Mouse (Mus musculus): ENCODE results near the gene Zxdc. TPM values are rescaled to one million over a fixed set of nuclear protein-coding genes. Genes with fewer than 3 reads are reported as not detected.
A peak's percentile ranks its signal among the peaks of the same experiment; 100 is the strongest.

Zxdc gene
- polyA plus RNA-seq, 1 experiment from 2014 or later = 6.9 TPM

- H3K36me3 ChIP-seq (ENCODE audit: insufficient read depth, low read length) = no peaks in the 10 kb centered on the region
- ATAC-seq (peak; percentile 81), DNase-seq (ENCODE audit: low spot score) (peak; percentile 88)
- no peak overlapping the region for H3K4me3 ChIP-seq (ENCODE audit: low read depth, low read length)
- 15% methylated on average over 11 of the region's 11 CpGs for WGBS
- H3K4me1 ChIP-seq (ENCODE audit: insufficient read depth, low read depth, low read length) = no peaks in the 10 kb centered on the region
- H3K9ac ChIP-seq (replicated peaks; ENCODE audit: low read depth) = no peak overlapping the region
- no peaks in the 10 kb centered on the region for H3K9me3 ChIP-seq (ENCODE audit: low read length)
- no peaks in the 10 kb centered on the region for H3K27me3 ChIP-seq (replicated peaks; ENCODE audit: insufficient read depth, low read length)
- H3K27ac ChIP-seq (ENCODE audit: low read length) = no peak overlapping the region
- no peak overlapping the region for H3K4me2 ChIP-seq (replicated peaks; ENCODE audit: low read depth, low read length)
- peak; percentile 82 for TF ChIP-seq CTCF (IDR thresholded peaks at IDR 0.05)
- TF ChIP-seq EP300 (IDR thresholded peaks at IDR 0.05) = peak; percentile 95
Measured at GRCm38 (mm10) chr6:90435195-90435618, 65.9 kb downstream of the Zxdc start.

GRCm38 (mm10) chr6:90436192-90436907 is 67.1 kb downstream of the Zxdc start:
- 68% methylated on average over 10 of the region's 10 CpGs for WGBS
- H3K9ac ChIP-seq (replicated peaks; ENCODE audit: low read depth) = no peak overlapping the region
- no peaks in the 10 kb centered on the region for H3K4me1 ChIP-seq (ENCODE audit: insufficient read depth, low read depth, low read length)
- TF ChIP-seq CTCF (IDR thresholded peaks at IDR 0.05) = 0 out of 2 replicates have a peak, but pooled peaks have one; percentile 1
- peak; percentile 46; the same call in 1 of the 2 replicates for TF ChIP-seq EP300 (IDR thresholded peaks at IDR 0.05)
- no peak overlapping the region for H3K4me2 ChIP-seq (replicated peaks; ENCODE audit: low read depth, low read length)
- no peaks in the 10 kb centered on the region for H3K27me3 ChIP-seq (replicated peaks; ENCODE audit: insufficient read depth, low read length)
- H3K4me3 ChIP-seq (ENCODE audit: low read depth, low read length) = no peak overlapping the region
- peak; percentile 86 for ATAC-seq
- H3K27ac ChIP-seq (ENCODE audit: low read length) = peak overlapping the region; percentile 38; the same call in 1 of the 2 replicates
- no peaks in the 10 kb centered on the region for H3K36me3 ChIP-seq (ENCODE audit: insufficient read depth, low read length)
- DNase-seq (ENCODE audit: low spot score) = peak; percentile 82
- no peaks in the 10 kb centered on the region for H3K9me3 ChIP-seq (ENCODE audit: low read length)

GRCm38 (mm10) chr6:90437041-90437440 is 67.7 kb downstream of the Zxdc start:
- H3K36me3 ChIP-seq (ENCODE audit: insufficient read depth, low read length) = no peaks in the 10 kb centered on the region
- no peak overlapping the region for H3K4me2 ChIP-seq (replicated peaks; ENCODE audit: low read depth, low read length)
- H3K4me3 ChIP-seq (ENCODE audit: low read depth, low read length) = no peak overlapping the region
- no peaks in the 10 kb centered on the region for H3K27me3 ChIP-seq (replicated peaks; ENCODE audit: insufficient read depth, low read length)
- DNase-seq (ENCODE audit: low spot score) (no peak), ATAC-seq (no peak)
- H3K27ac ChIP-seq (ENCODE audit: low read length) = no peak overlapping the region; the same call in 1 of the 2 replicates
- H3K9me3 ChIP-seq (ENCODE audit: low read length) = no peaks in the 10 kb centered on the region
- no peaks in the 10 kb centered on the region for H3K4me1 ChIP-seq (ENCODE audit: insufficient read depth, low read depth, low read length)
- no peak for TF ChIP-seq CTCF (IDR thresholded peaks at IDR 0.05)
- no peak for TF ChIP-seq EP300 (IDR thresholded peaks at IDR 0.05)
- no peak overlapping the region for H3K9ac ChIP-seq (replicated peaks; ENCODE audit: low read depth)
- WGBS = 79% methylated on average over 3 of the region's 3 CpGs

GRCm38 (mm10) chr6:90446883-90447282 is 77.6 kb downstream of the Zxdc start:
- DNase-seq (ENCODE audit: low spot score) (no peak), ATAC-seq (no peak)
- H3K27me3 ChIP-seq (replicated peaks; ENCODE audit: insufficient read depth, low read length) = no peaks in the 10 kb centered on the region
- no peak overlapping the region for H3K4me2 ChIP-seq (replicated peaks; ENCODE audit: low read depth, low read length)
- H3K4me1 ChIP-seq (ENCODE audit: insufficient read depth, low read depth, low read length) = peaks cover 6% of the 10 kb centered on the region; the same call in 1 of the 2 replicates
- no peak for TF ChIP-seq CTCF (IDR thresholded peaks at IDR 0.05)
- no peaks in the 10 kb centered on the region for H3K36me3 ChIP-seq (ENCODE audit: insufficient read depth, low read length)
- no peak overlapping the region for H3K4me3 ChIP-seq (ENCODE audit: low read depth, low read length)
- no peaks in the 10 kb centered on the region for H3K9me3 ChIP-seq (ENCODE audit: low read length)
- no peak overlapping the region for H3K27ac ChIP-seq (ENCODE audit: low read length)
- no peak overlapping the region for H3K9ac ChIP-seq (replicated peaks; ENCODE audit: low read depth)
- 63% methylated on average over 4 of the region's 4 CpGs for WGBS

GRCm38 (mm10) chr6:90450179-90450578 is 80.9 kb downstream of the Zxdc start:
- no peak overlapping the region for H3K9ac ChIP-seq (replicated peaks; ENCODE audit: low read depth)
- H3K4me1 ChIP-seq (ENCODE audit: insufficient read depth, low read depth, low read length) = peaks cover 6% of the 10 kb centered on the region; the same call in 1 of the 2 replicates
- H3K4me3 ChIP-seq (ENCODE audit: low read depth, low read length) = no peak overlapping the region
- no peaks in the 10 kb centered on the region for H3K9me3 ChIP-seq (ENCODE audit: low read length)
- ATAC-seq = peak; percentile 81
- H3K27me3 ChIP-seq (replicated peaks; ENCODE audit: insufficient read depth, low read length) = no peaks in the 10 kb centered on the region
- WGBS = 18% methylated on average over 7 of the region's 7 CpGs
- DNase-seq (ENCODE audit: low spot score) = peak; percentile 92
- H3K27ac ChIP-seq (ENCODE audit: low read length) = no peak overlapping the region; the same call in 1 of the 2 replicates
- TF ChIP-seq CTCF (IDR thresholded peaks at IDR 0.05) (peak; percentile 96), EP300 (IDR thresholded peaks at IDR 0.05) (no peak)
- no peaks in the 10 kb centered on the region for H3K36me3 ChIP-seq (ENCODE audit: insufficient read depth, low read length)
- H3K4me2 ChIP-seq (replicated peaks; ENCODE audit: low read depth, low read length) = no peak overlapping the region

GRCm38 (mm10) chr6:90450697-90451096 is 81.4 kb downstream of the Zxdc start:
- no peak for TF ChIP-seq EP300 (IDR thresholded peaks at IDR 0.05)
- no peak for TF ChIP-seq CTCF (IDR thresholded peaks at IDR 0.05)
- Histone ChIP-seq H3K4me2 (replicated peaks; ENCODE audit: low read depth, low read length) (no peak overlapping the region), H3K9me3 (ENCODE audit: low read length) (no peaks in the 10 kb centered on the region), H3K4me3 (ENCODE audit: low read depth, low read length) (no peak overlapping the region), H3K4me1 (ENCODE audit: insufficient read depth, low read depth, low read length) (peaks cover 6% of the 10 kb centered on the region; the same call in 1 of the 2 replicates), H3K9ac (replicated peaks; ENCODE audit: low read depth) (no peak overlapping the region), H3K27ac (ENCODE audit: low read length) (peak overlapping the region; percentile 20), H3K36me3 (ENCODE audit: insufficient read depth, low read length) (no peaks in the 10 kb centered on the region), H3K27me3 (replicated peaks; ENCODE audit: insufficient read depth, low read length) (no peaks in the 10 kb centered on the region)
- peak; percentile 62 for DNase-seq (ENCODE audit: low spot score)
- WGBS = 36% methylated on average over 5 of the region's 5 CpGs
- ATAC-seq = peak; percentile 81

All from lung, postnatal 0 days (tissue).